Mouse (Mus musculus): ENCODE data around the gene Cbl. TPM values are rescaled to one million over a fixed set of nuclear protein-coding genes. Genes with fewer than 3 reads are reported as not detected.

The Cbl gene
- total and polyA plus RNA-seq, 2 experiments: 2.4 to 2.8 TPM

GRCm38 (mm10) chr9:44192312-44192711 is 41.5 kb downstream of the Cbl start:
- Histone ChIP-seq H3K9ac (ENCODE audit: low read depth, low read length) (no peak overlapping the region), H3K4me3 (ENCODE audit: insufficient read depth, low read depth, low read length) (no peak overlapping the region), H3K27me3 (ENCODE audit: control insufficient read depth, insufficient read depth, low read length) (no peaks in the 10 kb centered on the region), H3K4me1 (ENCODE audit: control insufficient read depth, insufficient read depth, low read length) (peaks cover 3% of the 10 kb centered on the region; the same call in 1 of the 2 replicates), H3K27ac (replicated peaks; ENCODE audit: insufficient read depth, low read depth, low read length) (no peak overlapping the region), H3K79me2 (ENCODE audit: control insufficient read depth, insufficient read depth, low read length) (no peaks in the 10 kb centered on the region; the same call in 1 of the 2 replicates), H3K36me3 (ENCODE audit: control insufficient read depth, insufficient read depth, low read length) (peaks cover 3% of the 10 kb centered on the region; the same call in 1 of the 2 replicates)
- DNase-seq (ENCODE audit: extremely low read depth, low read depth, low spot score): no peak
- 89% methylated on average over 3 of the region's 3 CpGs for WGBS
- TF ChIP-seq CTCF (IDR thresholded peaks at IDR 0.05; ENCODE audit: low read depth, low read length) (no peak), POLR2A (IDR thresholded peaks at IDR 0.05; ENCODE audit: extremely low read depth, insufficient read depth, low read length) (no peak)

GRCm38 (mm10) chr9:44191166-44191565 is 42.7 kb downstream of the Cbl start:
- Histone ChIP-seq H3K4me3 (ENCODE audit: insufficient read depth, low read depth, low read length) (no peak overlapping the region), H3K9ac (ENCODE audit: low read depth, low read length) (no peak overlapping the region), H3K27ac (replicated peaks; ENCODE audit: insufficient read depth, low read depth, low read length) (no peak overlapping the region), H3K36me3 (ENCODE audit: control insufficient read depth, insufficient read depth, low read length) (no peaks in the 10 kb centered on the region; the same call in 1 of the 2 replicates), H3K4me1 (ENCODE audit: control insufficient read depth, insufficient read depth, low read length) (peaks cover 3% of the 10 kb centered on the region; the same call in 1 of the 2 replicates), H3K79me2 (ENCODE audit: control insufficient read depth, insufficient read depth, low read length) (no peaks in the 10 kb centered on the region; the same call in 1 of the 2 replicates), H3K27me3 (ENCODE audit: control insufficient read depth, insufficient read depth, low read length) (no peaks in the 10 kb centered on the region)
- DNase-seq (ENCODE audit: extremely low read depth, low read depth, low spot score): peak; percentile 82
- WGBS: 54% methylated on average over 3 of the region's 3 CpGs
- no peak for TF ChIP-seq CTCF (IDR thresholded peaks at IDR 0.05; ENCODE audit: low read depth, low read length)
- TF ChIP-seq POLR2A (IDR thresholded peaks at IDR 0.05; ENCODE audit: extremely low read depth, insufficient read depth, low read length): no peak

GRCm38 (mm10) chr9:44188223-44188622 is 45.6 kb downstream of the Cbl start:
- Histone ChIP-seq H3K79me2 (ENCODE audit: control insufficient read depth, insufficient read depth, low read length) (no peaks in the 10 kb centered on the region; the same call in 1 of the 2 replicates), H3K4me1 (ENCODE audit: control insufficient read depth, insufficient read depth, low read length) (no peaks in the 10 kb centered on the region), H3K9ac (ENCODE audit: low read depth, low read length) (no peak overlapping the region), H3K27me3 (ENCODE audit: control insufficient read depth, insufficient read depth, low read length) (no peaks in the 10 kb centered on the region), H3K36me3 (ENCODE audit: control insufficient read depth, insufficient read depth, low read length) (no peaks in the 10 kb centered on the region; the same call in 1 of the 2 replicates), H3K27ac (replicated peaks; ENCODE audit: insufficient read depth, low read depth, low read length) (no peak overlapping the region), H3K4me3 (ENCODE audit: insufficient read depth, low read depth, low read length) (no peak overlapping the region)
- DNase-seq (ENCODE audit: extremely low read depth, low read depth, low spot score): no peak
- TF ChIP-seq CTCF (IDR thresholded peaks at IDR 0.05; ENCODE audit: low read depth, low read length): no peak
- TF ChIP-seq POLR2A (IDR thresholded peaks at IDR 0.05; ENCODE audit: extremely low read depth, insufficient read depth, low read length): no peak
- WGBS: 90% methylated on average over 12 of the region's 12 CpGs

DNA sequence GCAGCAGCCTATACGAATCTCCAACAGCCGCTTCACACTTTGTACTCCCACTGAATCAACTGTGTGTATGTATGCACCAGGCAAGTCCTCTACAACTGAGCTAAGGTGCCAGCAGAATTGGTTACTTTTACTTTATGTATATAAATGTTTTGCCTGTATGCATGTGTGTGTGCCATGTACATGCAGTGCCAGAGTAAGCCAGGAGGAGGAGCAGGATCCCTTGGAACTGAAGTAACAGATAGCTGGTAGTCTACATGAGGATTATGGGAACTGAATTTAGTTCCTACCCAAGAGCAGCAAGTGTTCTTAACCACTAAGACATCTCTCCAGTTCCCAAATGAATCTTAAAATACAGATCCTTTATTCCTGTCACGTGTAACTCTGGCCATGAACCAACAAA is 51.6 kb downstream of the Cbl start:
- no peaks in the 10 kb centered on the region for H3K36me3 ChIP-seq (ENCODE audit: control insufficient read depth, insufficient read depth, low read length)
- 86% methylated on average over 3 of the region's 3 CpGs for WGBS
- H3K9ac ChIP-seq (ENCODE audit: low read depth, low read length): no peak overlapping the region
- peaks cover 5% of the 10 kb centered on the region; the same call in 1 of the 2 replicates for H3K4me1 ChIP-seq (ENCODE audit: control insufficient read depth, insufficient read depth, low read length)
- H3K27ac ChIP-seq (replicated peaks; ENCODE audit: insufficient read depth, low read depth, low read length): no peak overlapping the region
- H3K79me2 ChIP-seq (ENCODE audit: control insufficient read depth, insufficient read depth, low read length): peaks cover 3% of the 10 kb centered on the region; the same call in 1 of the 2 replicates
- DNase-seq (ENCODE audit: extremely low read depth, low read depth, low spot score): peak; percentile 38
- H3K27me3 ChIP-seq (ENCODE audit: control insufficient read depth, insufficient read depth, low read length): no peaks in the 10 kb centered on the region
- TF ChIP-seq POLR2A (IDR thresholded peaks at IDR 0.05; ENCODE audit: extremely low read depth, insufficient read depth, low read length) (no peak), CTCF (IDR thresholded peaks at IDR 0.05; ENCODE audit: low read depth, low read length) (peak; percentile 49; the same call in 1 of the 2 replicates)
- H3K4me3 ChIP-seq (ENCODE audit: insufficient read depth, low read depth, low read length): no peak overlapping the region

- TF ChIP-seq POLR2A (IDR thresholded peaks at IDR 0.05; ENCODE audit: extremely low read depth, insufficient read depth, low read length): no peak
- no peak for TF ChIP-seq CTCF (IDR thresholded peaks at IDR 0.05; ENCODE audit: low read depth, low read length)
- Histone ChIP-seq H3K27me3 (ENCODE audit: control insufficient read depth, insufficient read depth, low read length) (no peaks in the 10 kb centered on the region), H3K27ac (replicated peaks; ENCODE audit: insufficient read depth, low read depth, low read length) (no peak overlapping the region), H3K36me3 (ENCODE audit: control insufficient read depth, insufficient read depth, low read length) (no peaks in the 10 kb centered on the region), H3K4me3 (ENCODE audit: insufficient read depth, low read depth, low read length) (no peak overlapping the region), H3K4me1 (ENCODE audit: control insufficient read depth, insufficient read depth, low read length) (peaks cover 5% of the 10 kb centered on the region; the same call in 1 of the 2 replicates), H3K79me2 (ENCODE audit: control insufficient read depth, insufficient read depth, low read length) (peaks cover 3% of the 10 kb centered on the region; the same call in 1 of the 2 replicates), H3K9ac (ENCODE audit: low read depth, low read length) (no peak overlapping the region)
- DNase-seq (ENCODE audit: extremely low read depth, low read depth, low spot score): no peak
- 72% methylated on average over 5 of the region's 5 CpGs for WGBS
Measured at GRCm38 (mm10) chr9:44181537-44181936, 52.3 kb downstream of the Cbl start.

DNA sequence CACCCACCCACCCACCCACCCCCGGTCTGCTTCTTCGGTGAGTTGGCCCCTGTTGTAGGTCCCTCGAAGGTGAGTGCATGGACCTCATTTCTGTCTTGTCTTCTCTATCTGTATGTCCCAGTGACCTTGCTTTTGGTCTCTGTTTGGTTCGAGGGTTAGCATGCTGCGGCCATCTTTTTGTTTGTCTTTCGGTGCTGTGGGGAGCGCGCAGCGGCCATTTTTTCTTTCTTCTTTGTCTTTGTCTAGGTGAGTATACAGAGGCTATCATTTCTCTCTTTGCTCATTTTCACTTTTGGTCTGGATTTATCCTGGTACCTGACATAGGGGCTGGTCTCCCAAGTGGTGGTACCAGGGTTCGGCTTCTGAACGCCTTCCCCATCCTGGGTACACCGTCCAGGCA is 55.0 kb downstream of the Cbl start:
- no peak overlapping the region for H3K27ac ChIP-seq (replicated peaks; ENCODE audit: insufficient read depth, low read depth, low read length)

More for the DNA sequence above, 55.0 kb downstream of the Cbl start:
- Histone ChIP-seq H3K36me3 (ENCODE audit: control insufficient read depth, insufficient read depth, low read length) (no peaks in the 10 kb centered on the region), H3K4me3 (ENCODE audit: insufficient read depth, low read depth, low read length) (no peak overlapping the region), H3K27me3 (ENCODE audit: control insufficient read depth, insufficient read depth, low read length) (no peaks in the 10 kb centered on the region), H3K9ac (ENCODE audit: low read depth, low read length) (no peak overlapping the region), H3K79me2 (ENCODE audit: control insufficient read depth, insufficient read depth, low read length) (peaks cover 3% of the 10 kb centered on the region; the same call in 1 of the 2 replicates), H3K4me1 (ENCODE audit: control insufficient read depth, insufficient read depth, low read length) (peaks cover 11% of the 10 kb centered on the region)
- 97% methylated on average over 12 of the region's 12 CpGs for WGBS
- TF ChIP-seq POLR2A (IDR thresholded peaks at IDR 0.05; ENCODE audit: extremely low read depth, insufficient read depth, low read length): no peak
- no peak for TF ChIP-seq CTCF (IDR thresholded peaks at IDR 0.05; ENCODE audit: low read depth, low read length)
- DNase-seq (ENCODE audit: extremely low read depth, low read depth, low spot score): no peak

All from liver, adult 2 months (tissue).